Mouse (Mus musculus) heart, postnatal 10 days (tissue): Measurements from ENCODE around the gene Ntsr2. TPM values are rescaled to one million over a fixed set of nuclear protein-coding genes. Genes with fewer than 3 reads are reported as not detected.
A peak's percentile ranks its signal among the peaks of the same experiment; 100 is the strongest.

ENCODE experiments used
- DNase-seq, 2 experiments: peaks; one replicate each; pipeline ENCODE4 v3.0.0; 2021
- intact Hi-C: fragments of 180-260 bp; cut with DNase I; formaldehyde crosslinking; loops from one replicate; pipeline ENCODE4 v1.15.1; 2025
- total RNA-seq, 2 experiments: library from RNA; stranded (reverse); gene quantifications; 2 replicates each; pipeline ENCODE4 v1.2.3; 2021

The Ntsr2 gene
- total RNA-seq = 1 to 10 TPM; 3.5 to 5.6 TPM

GRCm38 (mm10) chr12:16653332-16654093 is at the start of gene Ntsr2:
Ntsr2 (plus strand) TSS chr12:16653382.
- DNase-seq = peak; percentile 89 to 91
- intact Hi-C loops = no loop called here

GRCm38 (mm10) chr12:16605624-16606023 is 47.6 kb upstream of the Ntsr2 start:
- intact Hi-C loops = no loop called here
- no peak for DNase-seq

- DNase-seq = no peak
- intact Hi-C loops = no loop called here
Observed at GRCm38 (mm10) chr12:16610936-16611335, 42.2 kb upstream of the Ntsr2 start, which contains the start of gene Lpin1. Lpin1 (minus strand) TSS chr12:16610966.

- intact Hi-C loops = loop anchor here (2.0 kb wide), 1 partner anchor 20 kb away; no protein-coding TSS in a partner anchor
- DNase-seq = no peak
Observed at GRCm38 (mm10) chr12:16614556-16614955, 38.6 kb upstream of the Ntsr2 start.

- no peak for DNase-seq
- intact Hi-C loops = loop anchor here (2.0 kb wide), 1 partner anchor 21 kb away; no protein-coding TSS in a partner anchor
Observed at GRCm38 (mm10) chr12:16615738-16616137, 37.4 kb upstream of the Ntsr2 start.

- peak; percentile 89 to 91 for DNase-seq
- intact Hi-C loops = no loop called here
Observed at GRCm38 (mm10) chr12:16618512-16619274, 34.5 kb upstream of the Ntsr2 start.

GRCm38 (mm10) chr12:16619453-16619852 is 33.7 kb upstream of the Ntsr2 start:
- DNase-seq = no peak
- intact Hi-C loops = no loop called here

GRCm38 (mm10) chr12:16620230-16620629 is 33.0 kb upstream of the Ntsr2 start:
- intact Hi-C loops = no loop called here
- DNase-seq = no peak

- intact Hi-C loops = loop anchor here (5.0 kb wide), 1 partner anchor 43 kb away; no protein-coding TSS in a partner anchor
- peak; percentile 59 to 77 for DNase-seq
Observed at GRCm38 (mm10) chr12:16630152-16630865, 22.9 kb upstream of the Ntsr2 start.

GRCm38 (mm10) chr12:16630866-16631185 is 22.4 kb upstream of the Ntsr2 start:
- no peak for DNase-seq
- intact Hi-C loops = loop anchor here (5.0 kb wide), 1 partner anchor 44 kb away; no protein-coding TSS in a partner anchor

GRCm38 (mm10) chr12:16631423-16631822 is 21.8 kb upstream of the Ntsr2 start:
- intact Hi-C loops = loop anchor here (5.0 kb wide), 1 partner anchor 44 kb away; no protein-coding TSS in a partner anchor
- DNase-seq = no peak

- intact Hi-C loops = loop anchor here (5.0 kb wide), 1 partner anchor 46 kb away; no protein-coding TSS in a partner anchor
- DNase-seq = no peak
Observed at GRCm38 (mm10) chr12:16633235-16633634, 19.9 kb upstream of the Ntsr2 start.

GRCm38 (mm10) chr12:16634075-16634813 is 18.9 kb upstream of the Ntsr2 start:
- intact Hi-C loops = loop anchor here (1.0 to 5.0 kb wide), 2 partner anchors 47 to 66 kb away; no protein-coding TSS in a partner anchor
- DNase-seq = peak; percentile 66 to 78

GRCm38 (mm10) chr12:16635816-16636215 is 17.4 kb upstream of the Ntsr2 start:
- intact Hi-C loops = no loop called here
- no peak for DNase-seq

GRCm38 (mm10) chr12:16639078-16639771 is 14.0 kb upstream of the Ntsr2 start:
- intact Hi-C loops = no loop called here
- DNase-seq = peak; percentile 54 to 61

- DNase-seq = peak in 1 of 2 experiments; percentile 52
- intact Hi-C loops = no loop called here
Observed at GRCm38 (mm10) chr12:16640075-16640474, 13.1 kb upstream of the Ntsr2 start.

- DNase-seq = no peak
- intact Hi-C loops = no loop called here
Observed at GRCm38 (mm10) chr12:16642000-16642399, 11.2 kb upstream of the Ntsr2 start.

GRCm38 (mm10) chr12:16643508-16644345 is 9.5 kb upstream of the Ntsr2 start:
- intact Hi-C loops = no loop called here
- peak; percentile 81 to 88 for DNase-seq

GRCm38 (mm10) chr12:16644698-16645097 is 8.5 kb upstream of the Ntsr2 start:
- no peak for DNase-seq
- intact Hi-C loops = no loop called here
